Mouse (Mus musculus) splenic B cell, adult 2 months (primary cell): ENCODE results near the gene Pla2g4a.

Source experiments
- DNase-seq: peaks from one replicate; pipeline ENCODE4 v3.0.0-alpha.2; 2011; ENCODE audit warnings: low read depth, low spot score
- H3K27me3 ChIP-seq: 2 replicates; pipeline ENCODE4 v1.6.1; 2012; ENCODE audit warnings: mild to moderate bottlenecking, low read length, moderate library complexity, mixed read lengths; ENCODE audit not compliant: control insufficient read depth, poor library complexity, insufficient read depth, severe bottlenecking
- H3K36me3 ChIP-seq: 2 replicates; pipeline ENCODE4 v1.6.1; 2012; ENCODE audit warnings: mild to moderate bottlenecking, low read length, moderate library complexity, mixed read lengths; ENCODE audit not compliant: control insufficient read depth, poor library complexity, insufficient read depth, severe bottlenecking

Gene Pla2g4a

DNA sequence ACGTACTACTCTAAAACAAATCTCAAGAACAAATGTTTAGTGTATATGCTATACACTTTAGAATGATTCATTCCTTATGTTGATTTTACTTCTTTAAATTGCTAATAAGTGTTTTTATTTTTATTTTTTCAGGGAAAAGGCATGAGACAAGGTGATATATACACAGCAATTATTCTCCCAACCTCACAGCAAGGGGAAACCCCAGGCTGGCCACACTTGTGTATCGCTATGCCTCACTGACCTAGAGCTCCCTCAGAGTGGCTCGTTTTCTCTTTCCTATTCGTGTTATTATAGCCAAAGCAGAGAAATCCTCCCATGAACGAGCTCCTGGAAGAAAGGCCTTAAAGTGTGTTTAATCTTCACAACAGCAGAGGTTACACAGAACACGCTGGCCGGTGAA is 106.2 kb downstream of the Pla2g4a start:
- Histone ChIP-seq H3K36me3 (no peaks in the 10 kb centered on the region), H3K27me3 (no peaks in the 10 kb centered on the region)
- no peak for DNase-seq

DNA sequence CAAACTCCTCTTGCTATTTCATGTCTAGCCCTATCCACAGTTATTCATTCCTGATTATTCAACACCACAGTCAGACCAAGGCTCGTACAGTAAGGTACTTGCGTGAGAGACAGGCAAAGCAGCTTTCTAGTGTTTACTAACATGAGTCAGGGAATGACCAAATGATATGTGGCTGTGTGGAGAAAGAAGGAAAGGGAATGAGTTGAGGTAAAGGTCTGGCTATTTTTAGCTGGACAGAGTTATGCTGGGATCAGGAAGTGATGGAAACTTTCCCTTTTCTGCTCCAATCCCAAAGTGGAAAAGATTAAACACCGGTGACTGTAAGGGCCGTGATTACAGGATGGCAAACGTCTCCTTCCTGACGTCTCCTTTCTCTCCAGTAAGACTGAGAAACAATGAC is 114.4 kb downstream of the Pla2g4a start:
- DNase-seq: no peak
- H3K36me3 ChIP-seq: no peaks in the 10 kb centered on the region
- no peaks in the 10 kb centered on the region for H3K27me3 ChIP-seq

DNA sequence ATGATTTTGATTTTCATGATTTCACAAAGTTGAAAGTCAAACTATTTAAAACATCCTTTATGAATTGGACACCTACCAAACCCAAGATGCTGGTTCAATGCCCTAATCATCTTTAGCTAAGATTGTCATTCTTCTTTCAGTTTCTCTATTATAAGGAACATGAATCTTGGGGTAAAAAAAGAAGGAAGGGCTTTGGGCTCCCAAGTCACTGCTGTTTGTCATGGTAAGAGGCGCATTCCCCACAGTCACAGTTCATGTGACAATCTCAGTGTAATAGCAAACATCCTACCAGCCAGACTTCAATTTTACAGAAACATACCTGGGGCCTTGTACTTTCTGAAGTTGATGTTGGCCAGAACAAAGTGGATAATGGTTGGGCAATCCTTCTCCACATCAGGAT is 119.2 kb downstream of the Pla2g4a start:
- DNase-seq: no peak
- Histone ChIP-seq H3K36me3 (no peaks in the 10 kb centered on the region), H3K27me3 (no peaks in the 10 kb centered on the region)

DNA sequence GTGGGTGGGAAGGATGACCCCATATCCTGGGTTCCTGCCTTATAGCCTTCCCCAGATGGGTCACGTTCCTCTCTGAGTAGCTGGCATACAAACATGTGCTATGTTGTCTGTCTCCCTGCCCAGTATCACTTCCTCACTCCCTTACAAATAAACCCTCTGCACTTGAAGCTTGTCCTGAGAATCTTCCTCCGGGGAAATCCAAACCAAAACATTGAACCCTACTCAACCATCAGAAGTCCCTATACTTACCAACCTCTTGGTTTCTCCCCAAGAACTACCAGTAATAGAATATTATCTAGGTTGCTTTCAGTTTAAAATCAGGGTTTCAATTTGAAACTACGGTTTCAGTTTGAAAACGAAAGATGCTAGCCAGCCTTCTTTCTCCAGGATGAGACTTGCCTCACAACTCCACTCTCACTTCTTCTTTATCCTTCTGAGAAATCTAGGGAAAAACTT is 120.1 kb downstream of the Pla2g4a start:
- DNase-seq: peak; percentile 5

DNA sequence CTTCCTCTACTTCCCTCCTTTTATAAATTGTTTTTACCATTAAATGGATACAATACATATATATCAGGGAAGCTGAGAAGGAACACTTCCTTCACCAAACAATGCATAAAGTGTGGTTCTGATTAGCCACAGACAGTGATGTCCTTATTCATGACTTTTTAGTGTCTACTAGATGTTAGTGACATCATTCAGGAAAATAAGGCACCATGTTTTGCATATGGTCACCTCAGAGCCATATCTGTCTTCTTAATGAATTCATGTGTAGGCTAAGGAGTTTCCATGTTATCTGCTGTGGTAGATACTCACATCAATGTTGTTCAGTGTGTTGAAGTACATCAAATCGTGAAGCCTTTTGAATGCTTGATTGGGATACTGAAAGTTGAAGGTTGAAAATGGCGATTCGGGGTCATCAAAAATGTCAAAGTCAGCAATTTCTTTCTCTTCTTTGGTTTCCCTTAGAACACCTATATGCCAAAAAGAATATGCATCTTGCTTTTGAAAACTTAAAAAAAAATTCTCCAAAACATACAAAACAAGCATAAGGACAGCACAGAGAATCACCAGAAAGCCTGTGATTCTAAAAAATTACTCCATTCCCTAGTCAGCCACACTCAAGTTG is 120.7 kb downstream of the Pla2g4a start:
- no peaks in the 10 kb centered on the region for H3K27me3 ChIP-seq
- no peaks in the 10 kb centered on the region for H3K36me3 ChIP-seq
- DNase-seq: no peak

More for the DNA sequence above, 120.1 kb downstream of the Pla2g4a start:
- Histone ChIP-seq H3K36me3 (no peaks in the 10 kb centered on the region), H3K27me3 (no peaks in the 10 kb centered on the region)

DNA sequence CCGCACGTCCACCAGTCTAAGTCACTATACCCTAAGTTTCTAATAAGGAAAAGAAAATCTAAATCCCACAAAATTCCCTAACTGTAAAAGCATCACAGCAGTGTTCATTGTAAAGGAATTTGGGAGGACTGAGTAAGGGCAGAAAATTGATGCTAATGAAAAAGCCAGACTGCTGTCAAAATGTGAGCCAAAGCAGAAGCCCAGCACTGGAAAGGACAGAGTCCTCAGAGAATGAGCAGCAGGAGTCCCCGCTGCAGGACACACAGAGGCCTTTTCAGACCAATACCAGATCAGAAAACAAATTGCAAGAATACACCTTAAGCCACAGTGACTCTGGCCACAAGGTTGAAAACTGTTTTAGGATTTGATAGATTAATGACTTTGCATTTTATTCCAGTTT is 124.6 kb downstream of the Pla2g4a start:
- Histone ChIP-seq H3K36me3 (no peaks in the 10 kb centered on the region), H3K27me3 (no peaks in the 10 kb centered on the region)
- no peak for DNase-seq

DNA sequence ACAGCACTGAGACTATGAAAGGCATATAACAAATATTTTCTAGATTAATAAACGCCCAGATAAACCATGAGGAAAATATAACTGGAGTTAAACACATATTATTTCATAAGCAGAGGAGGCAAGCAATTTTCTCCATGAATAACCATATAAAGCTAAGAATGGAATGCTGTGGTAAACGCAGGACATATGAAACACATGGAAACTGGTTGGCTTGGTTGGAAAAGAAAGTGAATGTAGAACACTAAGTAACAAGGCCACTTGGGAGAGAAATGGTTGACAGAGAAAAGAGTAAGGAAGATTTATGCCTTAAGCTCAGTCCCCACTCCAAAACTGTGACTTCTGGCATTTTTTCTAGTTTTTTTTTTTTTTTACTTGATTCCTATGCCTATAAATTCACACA is 127.2 kb downstream of the Pla2g4a start:
- H3K27me3 ChIP-seq: no peaks in the 10 kb centered on the region
- DNase-seq: no peak
- no peaks in the 10 kb centered on the region for H3K36me3 ChIP-seq

DNA sequence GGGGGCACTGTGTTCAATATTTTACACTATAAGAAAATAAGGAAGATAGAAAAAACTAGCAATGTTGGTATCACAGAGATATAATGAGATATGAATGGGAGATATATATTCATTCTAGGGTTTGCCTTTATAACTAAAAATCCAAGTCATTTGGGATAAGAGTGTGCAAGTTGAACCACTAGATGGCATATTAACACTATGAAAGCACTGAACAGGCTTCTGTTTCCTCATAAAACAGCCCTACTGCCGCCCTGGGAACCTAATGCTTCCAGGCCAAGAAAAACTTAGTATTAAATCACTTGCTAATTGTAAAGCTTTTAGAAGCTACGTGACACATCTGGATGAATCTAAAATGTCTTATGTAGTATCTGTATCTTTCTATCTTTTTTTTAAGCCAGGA is 128.1 kb downstream of the Pla2g4a start:
- peak; percentile 33 for DNase-seq
- no peaks in the 10 kb centered on the region for H3K27me3 ChIP-seq
- H3K36me3 ChIP-seq: no peaks in the 10 kb centered on the region

DNA sequence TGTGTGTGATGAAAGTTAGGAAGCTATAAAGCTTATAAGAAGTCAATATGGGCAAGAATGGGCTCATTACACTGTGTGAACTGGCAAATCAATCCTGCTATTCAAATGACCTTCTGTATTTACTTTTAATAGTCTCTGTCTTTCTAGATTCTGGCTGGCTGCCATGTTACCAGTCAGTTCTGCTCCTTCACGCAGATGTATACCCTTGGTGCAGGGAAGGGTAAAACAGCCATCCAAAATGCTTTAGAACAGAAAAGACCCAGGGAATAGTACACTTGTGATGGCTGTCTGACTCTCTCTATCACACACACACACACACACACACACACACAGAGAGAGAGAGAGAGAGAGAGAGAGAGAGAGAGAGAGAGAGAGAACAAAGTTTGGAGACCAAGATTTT is 128.6 kb downstream of the Pla2g4a start:
- no peak for DNase-seq
- Histone ChIP-seq H3K36me3 (no peaks in the 10 kb centered on the region), H3K27me3 (no peaks in the 10 kb centered on the region)

DNA sequence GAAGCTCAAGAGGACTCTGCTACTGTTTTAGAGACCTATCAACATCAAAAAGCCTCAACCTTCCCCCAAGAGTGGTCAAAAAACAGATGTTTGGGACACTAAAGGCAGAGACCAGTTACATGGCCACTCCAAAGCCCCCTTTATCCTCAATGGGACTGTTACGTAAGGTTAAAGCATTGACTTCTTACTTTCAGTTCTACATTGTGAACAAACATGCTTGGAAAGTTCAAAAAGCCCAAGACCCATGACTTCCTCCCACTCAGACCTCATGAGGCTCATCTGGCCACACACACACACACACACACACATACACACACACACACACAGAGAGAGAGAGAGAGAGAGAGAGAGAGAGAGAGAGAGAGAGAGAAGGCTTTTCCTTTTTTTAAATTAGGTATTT is 130.0 kb downstream of the Pla2g4a start:
- no peaks in the 10 kb centered on the region for H3K36me3 ChIP-seq
- no peaks in the 10 kb centered on the region for H3K27me3 ChIP-seq
- peak; percentile 19 for DNase-seq

DNA sequence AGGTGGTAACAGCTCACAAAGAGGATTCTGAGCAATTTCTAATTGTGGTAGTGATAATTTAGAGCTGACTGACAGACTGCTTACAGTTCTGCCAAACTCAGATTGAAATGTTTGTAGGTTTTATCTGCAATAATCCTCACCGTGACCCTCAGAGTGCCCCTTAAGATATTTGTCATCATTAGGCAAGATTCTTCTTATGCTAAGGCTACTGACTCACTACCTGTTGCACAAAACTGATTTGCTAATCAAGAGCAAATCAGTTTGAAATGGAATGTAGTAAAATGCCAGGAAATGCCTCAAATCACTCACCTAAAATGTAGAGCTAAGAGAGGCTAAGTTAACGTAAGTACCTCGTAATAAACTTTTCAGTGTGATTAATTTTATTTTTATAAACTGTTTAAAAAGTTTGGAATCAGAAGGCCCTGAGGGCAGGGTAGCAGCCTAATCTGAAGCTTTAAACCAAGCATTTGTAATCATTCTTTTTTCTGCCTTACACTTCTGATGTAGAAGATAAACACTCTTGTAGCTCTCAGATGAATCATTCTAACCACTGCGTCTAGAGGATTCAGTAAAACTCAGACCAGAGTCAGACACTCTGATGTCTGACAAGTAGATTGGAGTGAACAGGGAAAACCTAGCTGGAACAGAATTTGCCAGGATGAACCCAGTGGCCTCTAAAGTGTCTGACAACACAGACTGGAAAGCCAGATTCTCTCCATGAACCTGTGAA is 147.3 kb downstream of the Pla2g4a start:
- no peak for DNase-seq
- no peaks in the 10 kb centered on the region for H3K27me3 ChIP-seq
- no peaks in the 10 kb centered on the region for H3K36me3 ChIP-seq

DNA sequence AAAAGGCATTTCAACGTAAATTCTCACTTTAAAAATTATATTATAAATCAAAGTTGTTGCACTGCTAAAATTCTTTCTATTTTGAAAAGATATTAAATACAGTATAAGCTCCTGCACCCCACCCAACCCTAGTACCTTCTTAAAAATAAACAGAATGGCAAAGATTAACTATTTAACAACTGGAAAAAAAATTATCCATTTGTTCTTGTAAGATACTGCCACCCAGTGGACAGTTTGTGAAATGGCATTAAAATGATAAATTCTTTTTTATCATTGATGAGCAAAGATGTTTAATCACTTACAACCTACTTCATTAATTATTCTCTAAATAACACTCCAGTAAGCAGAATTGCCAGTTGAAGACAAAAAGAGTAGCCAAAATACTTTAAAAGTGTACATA is 151.6 kb downstream of the Pla2g4a start:
- peak; percentile 1 for DNase-seq
- Histone ChIP-seq H3K36me3 (no peaks in the 10 kb centered on the region), H3K27me3 (no peaks in the 10 kb centered on the region)
